ENCODE assay signal across 9 mouse cellular contexts in genomic region chr3:21953416-21953810, GRCm38 (mm10).
DNase-seq lines count a peak whose midpoint lies in the region; ATAC-seq and TF ChIP-seq lines count a peak whose summit lies in the region.
"Had no signal": no experiment of that assay in that cellular context is flagged by ENCODE, and none has a peak within 500 bp of the region (broad histone marks: within the 10 kb centered on the region; RNA-seq: fewer than 3 reads in every experiment).

No protein-coding gene starts in this region.

- H3K27me3 ChIP-seq in megakaryocyte, embryonic 14.5 days (replicated peaks) = no peaks in the 10 kb centered on the region
- H3K27me3 ChIP-seq in heart, embryonic 15.5 days = no peaks in the 10 kb centered on the region
- H3K27me3 ChIP-seq: embryonic facial prominence, embryonic 12.5 days; liver, embryonic 13.5 days had no signal

- H3K9me3 ChIP-seq in megakaryocyte, embryonic 14.5 days = no peaks in the 10 kb centered on the region
- no peaks in the 10 kb centered on the region for H3K9me3 ChIP-seq in heart, embryonic 15.5 days (replicated peaks)
- H3K9me3 ChIP-seq: embryonic facial prominence, embryonic 12.5 days; liver, embryonic 13.5 days had no signal

- H3K9ac ChIP-seq in heart, embryonic 15.5 days = no peak overlapping the region
- H3K9ac ChIP-seq: embryonic facial prominence, embryonic 12.5 days; liver, embryonic 13.5 days had no signal

- H3K4me3 ChIP-seq in megakaryocyte, embryonic 14.5 days (replicated peaks) = peak overlapping the region; percentile 67
- no peak overlapping the region for H3K4me3 ChIP-seq in bone marrow, adult 2 months (replicated peaks; ENCODE audit: control insufficient read depth, low read depth, low read length)
- no peak overlapping the region for H3K4me3 ChIP-seq in heart, embryonic 15.5 days
- no peak overlapping the region for H3K4me3 ChIP-seq in left cerebral cortex, adult 2 months
- H3K4me3 ChIP-seq: embryonic facial prominence, embryonic 12.5 days; liver, embryonic 13.5 days had no signal

- WGBS in bone marrow, adult 2 months = 48% methylated on average over 6 of the region's 6 CpGs
- WGBS in heart, embryonic 15.5 days = 71% methylated on average over 6 of the region's 6 CpGs

- H3K27ac ChIP-seq in bone marrow, adult 2 months (ENCODE audit: control insufficient read depth, insufficient read depth, low read depth, low read length, poor library complexity) = peak overlapping the region; percentile 58
- peak overlapping the region; percentile 66 for H3K27ac ChIP-seq in heart, embryonic 15.5 days
- no peak overlapping the region for H3K27ac ChIP-seq in left cerebral cortex, adult 2 months
- H3K27ac ChIP-seq: liver, embryonic 13.5 days had no signal

- TF ChIP-seq CTCF in bone marrow, adult 2 months (IDR thresholded peaks at IDR 0.05; ENCODE audit: control insufficient read depth, insufficient read depth, low read length) = no peak
- no peak for TF ChIP-seq CTCF in left cerebral cortex, adult 2 months (IDR thresholded peaks at IDR 0.05)

- no peak for TF ChIP-seq POLR2A in bone marrow, adult 2 months (IDR thresholded peaks at IDR 0.05; ENCODE audit: borderline replicate concordance, control insufficient read depth, low read depth, low read length)

- intact Hi-C loops in left cerebral cortex, adult 2 months (cut with DNase I) = no loop called here

- DNase-seq in skeletal muscle tissue, adult 2 months (ENCODE audit: low read depth, low spot score) = peak; percentile 45
- no peak for DNase-seq in right cerebral cortex, postnatal 14 days
- no peak for DNase-seq in left cerebral cortex, adult 2 months (ENCODE audit: extremely low spot score in 1 of 2, low spot score in 2 of 2)
- DNase-seq: liver, embryonic 13.5 days had no signal

- no peak for ATAC-seq in megakaryocyte, adult 5-6 weeks (ENCODE audit: poor library complexity, severe bottlenecking)
- no peak for ATAC-seq in heart, embryonic 15.5 days (replicated peaks; ENCODE audit: insufficient number of reproducible peaks, insufficient read depth, low FRiP score, low read depth)

- H3K4me1 ChIP-seq in megakaryocyte, embryonic 14.5 days = peaks cover 69% of the 10 kb centered on the region
- peaks cover 13% of the 10 kb centered on the region for H3K4me1 ChIP-seq in bone marrow, adult 2 months (ENCODE audit: control insufficient read depth, insufficient read depth, low read length)
- peaks cover 15% of the 10 kb centered on the region for H3K4me1 ChIP-seq in heart, embryonic 15.5 days (replicated peaks)

- no peak overlapping the region for H3K4me2 ChIP-seq in heart, embryonic 15.5 days
- H3K4me2 ChIP-seq: embryonic facial prominence, embryonic 12.5 days; liver, embryonic 13.5 days had no signal

- no peaks in the 10 kb centered on the region for H3K36me3 ChIP-seq in megakaryocyte, embryonic 14.5 days (replicated peaks; ENCODE audit: low read length)
- H3K36me3 ChIP-seq in heart, embryonic 15.5 days = no peaks in the 10 kb centered on the region
- H3K36me3 ChIP-seq: embryonic facial prominence, embryonic 12.5 days; liver, embryonic 13.5 days had no signal
